Mouse (Mus musculus) c-Kit-negative CD71-positive TER-119-positive erythroid progenitor cells, embryonic 14.5 days (primary cell): ENCODE measurements around the gene Nlrp3.
"Not testable (repeated sequence)": the region's sequence is repeated elsewhere in the genome, so short reads cannot be mapped to it uniquely, and the experiment has no call there.

Experiments used
- DNase-seq: peaks from one replicate; pipeline ENCODE4 v3.0.0-alpha.2; 2013; ENCODE audit warnings: low read depth, low spot score

Gene Nlrp3

DNA sequence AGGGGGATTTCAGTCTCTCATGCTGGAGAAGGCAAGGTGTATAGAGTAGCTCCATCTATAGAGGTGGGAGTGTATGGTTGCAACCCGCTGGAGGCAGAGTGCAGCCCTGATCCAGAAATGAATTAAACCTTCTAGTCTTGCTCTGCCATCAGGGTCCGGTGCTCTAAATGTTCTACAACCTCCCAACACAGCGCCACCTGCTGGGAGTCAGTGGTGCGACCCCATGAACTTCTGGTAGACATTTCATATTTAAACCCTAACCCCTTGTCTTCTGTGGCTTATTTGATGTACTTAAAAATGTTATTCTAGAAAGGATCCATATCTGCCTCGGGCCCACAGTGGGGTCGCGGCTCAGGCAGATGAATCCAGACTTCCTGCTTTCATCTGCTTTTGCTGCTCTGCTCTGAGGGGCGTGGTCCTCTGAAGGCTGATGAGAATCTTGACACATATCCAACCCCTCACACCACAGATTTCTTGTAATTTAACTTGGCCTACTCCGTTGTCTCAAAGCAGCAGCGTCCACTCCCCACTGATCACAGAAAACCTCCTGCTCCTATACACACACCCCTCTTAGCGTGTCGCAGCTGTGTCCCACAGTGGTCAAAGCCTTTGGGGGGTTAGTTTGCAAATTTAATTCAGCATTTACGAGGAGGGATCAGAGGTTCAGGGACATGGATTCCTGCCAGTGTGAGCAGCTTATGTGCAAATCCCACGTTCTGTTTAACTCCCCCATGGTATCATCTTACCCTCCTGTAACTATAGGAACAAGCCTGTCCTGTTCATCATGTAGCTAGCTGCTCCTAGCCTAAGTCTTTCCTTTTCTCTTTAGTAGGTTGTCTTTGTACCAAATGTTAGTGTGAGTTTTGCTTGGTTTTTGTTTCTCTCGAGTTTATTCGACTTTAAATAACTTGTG is 3.9 kb upstream of the Nlrp3 start:
- DNase-seq: no peak

DNA sequence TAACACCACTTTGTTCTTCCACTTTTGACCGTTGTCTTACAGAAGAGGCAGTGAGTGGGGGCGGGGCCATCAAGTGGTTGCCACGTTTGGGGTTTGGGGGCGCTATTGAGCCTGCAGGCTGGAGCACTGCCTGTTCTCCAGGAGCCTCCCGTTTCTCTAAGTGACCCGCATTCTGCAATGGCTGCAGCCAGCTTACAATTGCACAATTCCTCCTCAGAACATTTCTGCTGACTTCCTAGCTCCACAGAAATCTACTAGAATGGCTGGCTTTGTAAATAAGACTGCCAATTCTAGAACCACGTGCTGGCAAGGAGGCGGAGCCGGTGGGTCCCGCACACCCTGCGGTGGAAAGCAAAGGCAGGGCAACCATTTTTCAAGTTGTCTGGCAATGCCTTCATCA is 3.0 kb upstream of the Nlrp3 start:
- DNase-seq: no peak

DNA sequence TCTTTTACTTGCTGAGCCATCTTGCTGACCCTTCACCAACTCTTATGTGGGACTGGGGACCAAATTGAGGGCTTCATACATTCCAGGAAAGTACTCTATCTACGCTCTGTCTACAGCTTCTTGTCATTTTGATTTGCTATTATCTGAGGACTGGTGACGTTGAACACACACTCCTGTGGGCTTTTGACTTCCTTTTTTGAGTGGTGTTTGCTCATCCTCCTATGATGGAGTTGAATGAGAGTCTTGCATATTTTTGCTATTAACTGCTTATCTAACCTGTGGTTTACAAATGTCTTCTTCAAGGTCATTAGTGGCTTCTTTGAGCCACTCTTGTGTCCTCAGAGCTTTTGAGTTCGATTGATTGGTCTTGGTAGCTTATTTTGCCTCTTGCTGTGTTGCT is 1.2 kb upstream of the Nlrp3 start:
- DNase-seq: no peak

DNA sequence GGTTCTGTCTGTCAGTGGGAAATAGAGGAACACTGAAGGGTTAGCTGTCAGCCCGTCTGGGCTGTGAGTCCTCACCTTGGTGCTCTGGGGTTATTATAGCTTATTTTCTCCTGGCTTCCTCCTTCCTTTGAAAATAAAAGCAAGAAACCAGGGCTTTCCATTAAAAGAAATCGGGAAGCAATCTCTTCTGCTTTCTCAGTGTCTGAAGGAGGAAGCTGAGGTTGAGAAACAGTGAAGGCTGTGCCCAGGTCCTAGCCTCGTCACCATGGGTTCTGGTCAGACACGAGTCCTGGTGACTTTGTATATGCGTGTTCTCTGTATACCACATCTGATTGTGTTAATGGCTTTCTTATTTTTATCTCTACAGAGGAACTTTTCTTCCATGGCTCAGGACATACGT is 1.1 kb downstream of the Nlrp3 start:
- no peak for DNase-seq

DNA sequence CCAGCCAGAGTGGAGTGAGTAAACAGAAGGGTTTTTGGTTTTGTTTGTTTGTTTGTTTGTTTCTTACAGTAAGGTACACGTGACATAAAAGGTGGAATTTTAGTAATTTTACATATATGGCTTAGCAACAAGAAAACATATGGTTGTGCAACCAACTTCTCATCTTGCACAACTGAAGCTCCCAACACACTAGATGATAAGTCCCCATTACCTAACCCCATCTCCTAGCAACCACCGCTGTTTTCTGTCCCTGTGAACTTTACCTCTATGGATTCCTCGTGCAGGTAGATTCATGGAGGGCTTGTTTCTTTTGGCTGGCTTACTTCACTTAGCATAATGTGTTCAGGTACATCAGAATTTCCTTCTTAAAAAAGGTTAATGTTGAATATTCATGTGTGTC is 2.0 kb downstream of the Nlrp3 start:
- DNase-seq: no peak

DNA sequence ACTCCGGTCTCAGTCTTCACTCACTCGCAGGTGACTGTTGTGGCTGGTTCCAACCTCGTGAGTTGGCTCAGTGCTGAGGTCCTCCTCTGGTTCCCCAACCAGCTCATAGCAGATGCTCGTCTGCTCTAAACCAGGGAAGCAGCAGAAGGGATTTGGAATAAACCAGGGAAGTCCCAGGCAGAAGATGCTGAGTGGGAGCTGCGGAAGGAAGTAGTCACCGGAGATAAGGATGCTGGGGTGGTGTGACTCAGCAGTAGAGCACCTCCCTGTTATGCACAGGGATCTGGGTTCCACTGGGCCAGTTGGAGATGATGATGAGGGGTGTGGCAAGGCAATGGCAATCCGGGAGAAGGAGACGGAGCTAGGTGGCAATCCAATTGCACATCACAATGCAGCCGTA is 2.6 kb downstream of the Nlrp3 start:
- DNase-seq: no peak

DNA sequence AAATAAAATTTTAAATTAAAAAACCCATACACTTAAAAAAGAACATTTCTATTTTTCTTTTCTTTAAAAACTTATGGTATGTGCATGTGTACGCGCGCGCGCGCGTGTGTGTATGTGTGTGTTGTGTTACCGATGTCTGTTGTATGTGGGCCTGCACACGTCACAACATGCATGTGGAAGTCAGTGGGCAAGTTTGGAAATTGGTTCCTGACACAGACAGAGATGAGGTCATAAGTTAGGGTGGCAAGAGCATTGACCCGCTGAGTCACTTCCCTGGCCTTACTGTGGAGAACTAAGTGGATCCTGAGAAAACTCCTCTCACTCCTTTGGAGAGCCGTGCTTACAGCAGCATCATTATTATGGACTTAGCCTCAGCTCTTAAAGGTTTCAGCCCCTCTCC is 12.8 kb downstream of the Nlrp3 start:
- DNase-seq: no peak

DNA sequence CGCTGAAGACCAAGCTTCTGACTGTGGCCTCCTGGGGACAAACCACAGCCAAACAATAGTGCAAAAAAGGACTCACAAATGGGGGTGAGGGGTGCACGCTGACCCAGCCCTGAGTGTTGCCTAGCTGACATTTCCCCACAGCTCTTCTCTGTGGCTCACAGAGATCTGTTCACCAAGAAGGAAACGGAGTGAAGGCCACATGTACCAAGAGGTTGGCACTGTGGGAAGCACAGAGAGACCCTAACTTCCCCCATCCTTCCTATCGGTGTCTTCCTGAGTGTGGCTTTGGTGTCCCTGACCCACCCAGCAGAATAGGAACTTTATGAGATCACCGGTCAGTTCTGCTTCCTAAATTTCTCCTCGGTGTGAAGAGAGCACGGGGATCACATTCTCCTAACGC is 13.2 kb downstream of the Nlrp3 start:
- DNase-seq: no peak

DNA sequence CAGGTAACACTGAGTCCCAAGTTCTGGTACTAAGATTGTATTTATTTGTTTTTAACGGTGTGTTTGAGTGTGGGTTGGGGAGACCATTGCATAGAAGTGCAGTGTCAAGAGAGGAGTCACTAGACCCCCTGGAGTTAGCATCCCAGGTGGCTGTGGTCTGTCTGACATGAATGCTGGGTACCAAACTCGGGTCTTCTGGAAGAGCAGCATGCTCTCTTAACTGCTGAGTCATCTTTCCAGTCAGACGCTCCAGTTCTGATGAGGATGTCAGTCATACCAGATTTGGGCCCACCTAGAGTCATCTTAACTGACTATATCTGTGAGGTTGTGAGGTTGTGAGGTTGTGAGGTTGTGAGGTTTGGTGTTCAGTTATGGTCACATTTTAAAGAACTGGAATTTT is 19.5 kb downstream of the Nlrp3 start:
- no peak for DNase-seq

DNA sequence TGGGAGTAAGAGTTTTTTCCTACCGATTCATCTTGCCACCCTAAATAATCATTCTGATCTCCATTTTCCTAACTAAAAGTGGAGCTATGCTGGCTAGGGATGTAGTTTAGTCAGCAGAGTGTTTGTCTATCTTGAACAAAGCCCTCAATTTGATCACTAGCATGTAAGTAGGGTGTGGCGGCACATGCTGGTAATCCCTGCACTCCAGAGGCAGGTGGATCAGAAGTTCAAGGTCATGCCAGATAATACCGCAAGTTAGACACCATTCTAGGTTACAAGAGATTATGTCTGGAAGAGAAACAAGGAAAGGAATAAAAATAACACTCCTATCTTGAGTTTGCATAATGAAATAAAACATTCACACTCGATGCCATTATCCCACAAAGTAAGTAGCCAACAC is 21.0 kb downstream of the Nlrp3 start:
- no peak for DNase-seq

DNA sequence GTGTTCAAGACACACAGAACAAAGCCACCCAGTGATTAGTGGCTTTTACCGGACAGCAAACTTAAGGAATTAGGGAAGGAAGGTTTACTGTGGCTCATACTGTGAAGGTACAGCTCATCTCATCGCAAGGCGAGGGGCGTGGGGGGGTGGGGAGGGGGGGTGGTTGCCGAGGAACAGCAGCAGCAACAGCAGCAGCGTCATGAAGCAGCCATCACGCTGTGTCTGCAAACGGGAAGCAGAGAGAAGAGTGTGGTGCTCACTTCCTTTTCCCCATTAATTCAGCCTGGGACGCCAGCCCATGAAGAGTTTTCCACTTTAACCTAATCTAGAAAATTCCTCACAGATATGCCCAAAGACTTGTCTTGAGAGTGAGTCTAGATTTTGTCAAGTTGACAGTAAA is 21.5 kb downstream of the Nlrp3 start:
- no peak for DNase-seq

DNA sequence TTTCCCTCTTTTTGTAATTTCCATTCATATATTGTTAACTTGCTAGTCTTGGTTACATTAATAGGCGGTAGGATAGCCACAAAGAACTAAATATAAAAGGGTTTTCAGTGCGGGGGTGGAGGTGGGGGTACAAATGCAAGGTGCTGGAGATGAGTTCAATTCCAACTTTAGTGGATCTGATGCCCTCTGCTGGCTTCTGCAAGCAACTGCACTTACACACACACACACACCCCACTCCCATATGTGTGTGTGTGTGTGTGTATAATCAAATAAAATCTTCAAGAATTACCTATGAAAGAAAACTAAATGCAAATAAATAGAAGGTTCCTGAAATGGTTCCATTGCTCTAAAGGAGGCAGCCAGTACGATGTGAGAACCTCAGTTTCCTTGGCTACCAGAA is 27.9 kb downstream of the Nlrp3 start:
- no peak for DNase-seq

DNA sequence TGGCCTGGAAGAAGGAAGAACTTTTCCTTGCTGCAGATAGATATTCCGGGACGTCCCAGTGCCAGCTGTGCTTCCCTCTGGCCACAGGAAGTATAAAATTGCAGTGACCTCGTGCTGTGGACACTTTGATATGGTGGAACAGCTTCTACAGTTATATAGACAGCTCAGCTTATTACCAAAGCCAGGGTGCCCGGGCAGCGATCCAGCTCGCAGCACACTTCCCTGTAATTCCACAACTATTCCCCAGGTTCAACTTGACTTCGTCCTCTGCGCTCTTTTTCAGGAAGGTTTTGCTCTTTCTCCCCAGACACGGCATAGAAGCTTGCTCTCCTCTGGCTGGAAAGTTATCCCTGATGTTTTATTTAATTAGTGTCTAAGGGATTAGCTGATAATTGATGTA is 34.4 kb downstream of the Nlrp3 start:
- no peak for DNase-seq

DNA sequence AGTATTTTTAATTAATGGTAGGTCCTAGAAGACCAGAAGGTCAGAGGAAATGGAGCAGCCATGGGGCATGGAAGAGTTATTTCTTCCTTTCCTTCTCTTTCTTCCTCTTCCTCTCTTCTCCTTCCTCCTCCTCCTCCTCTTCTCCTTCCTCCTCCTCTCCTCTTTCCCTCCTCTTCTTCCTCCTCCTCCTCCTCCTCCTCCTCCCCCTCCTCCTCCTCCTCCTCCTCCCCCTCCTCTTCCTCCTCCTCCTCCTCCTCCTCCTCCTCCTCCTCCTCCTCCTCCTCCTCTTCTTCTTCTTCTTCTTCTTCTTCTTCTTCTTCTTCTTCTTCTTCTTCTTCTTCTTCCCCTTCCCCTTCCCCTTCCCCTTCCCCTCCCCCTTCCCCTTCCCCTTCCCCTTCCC is 34.8 kb downstream of the Nlrp3 start, which contains the start of gene Olfr222:
Gene Olfr222 (minus strand): TSS at position 101 of the 400 bp plus-strand sequence.
- DNase-seq: not testable (repeated sequence)

DNA sequence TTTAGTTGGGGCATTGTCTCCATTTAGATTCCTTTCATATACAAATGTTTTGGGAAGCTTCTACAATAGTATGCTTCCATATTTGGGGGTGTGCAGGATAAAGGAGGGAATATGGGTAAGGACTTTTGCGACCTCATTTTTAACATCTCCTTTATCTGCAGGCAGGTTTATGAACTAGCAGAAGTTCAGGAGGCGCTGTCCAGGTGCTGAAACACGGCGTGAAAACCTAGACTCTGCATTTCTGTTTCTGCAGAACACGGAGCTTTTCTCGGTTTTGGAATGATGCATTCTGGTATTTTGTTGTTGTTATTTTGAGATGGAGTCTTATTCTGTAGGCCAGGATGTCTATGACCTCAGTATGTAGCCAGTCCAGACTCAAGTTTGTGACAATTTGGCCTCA is 43.2 kb downstream of the Nlrp3 start:
- DNase-seq: no peak

DNA sequence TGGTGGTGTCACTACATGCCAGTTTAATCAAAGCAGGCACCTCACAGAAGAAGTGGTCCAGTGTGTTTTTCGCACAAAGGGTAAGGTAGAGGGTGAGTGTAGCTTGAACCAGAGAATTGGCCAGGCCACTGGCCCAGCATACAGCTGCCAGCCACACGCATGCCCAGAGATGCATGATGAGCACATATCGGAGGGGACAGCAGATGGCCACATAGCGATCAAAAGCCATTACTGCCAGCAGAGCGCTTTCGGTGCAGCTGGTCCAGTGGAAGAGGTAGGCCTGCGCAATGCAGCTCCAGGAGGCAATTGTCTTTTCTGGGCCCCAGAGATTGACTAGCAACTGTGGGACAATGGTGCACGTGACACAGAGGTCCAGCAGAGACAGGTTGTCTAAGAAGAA is 48.1 kb downstream of the Nlrp3 start:
- DNase-seq: no peak

DNA sequence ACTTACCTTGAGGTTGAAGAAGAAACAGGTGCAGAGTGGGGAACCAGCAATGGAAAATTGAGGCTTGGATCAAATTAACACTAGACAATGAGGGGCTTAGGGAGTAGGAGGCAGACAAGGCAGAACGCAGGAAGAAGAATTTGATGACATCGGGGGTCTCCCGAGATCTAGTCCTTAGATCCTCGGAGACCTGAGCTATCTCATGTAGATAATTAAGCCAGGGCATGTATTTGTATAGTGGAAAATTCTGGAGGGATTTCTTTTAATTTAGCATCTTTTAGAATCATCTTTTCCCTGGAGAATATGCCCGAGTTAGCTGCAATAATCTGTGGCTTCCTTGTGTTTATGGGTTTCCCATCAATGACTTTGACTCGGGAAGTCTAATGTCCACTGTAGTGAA is 51.8 kb downstream of the Nlrp3 start, which contains the start of gene Olfr223:
Gene Olfr223 (minus strand): TSS at position 101 of the 400 bp plus-strand sequence.
- DNase-seq: no peak

DNA sequence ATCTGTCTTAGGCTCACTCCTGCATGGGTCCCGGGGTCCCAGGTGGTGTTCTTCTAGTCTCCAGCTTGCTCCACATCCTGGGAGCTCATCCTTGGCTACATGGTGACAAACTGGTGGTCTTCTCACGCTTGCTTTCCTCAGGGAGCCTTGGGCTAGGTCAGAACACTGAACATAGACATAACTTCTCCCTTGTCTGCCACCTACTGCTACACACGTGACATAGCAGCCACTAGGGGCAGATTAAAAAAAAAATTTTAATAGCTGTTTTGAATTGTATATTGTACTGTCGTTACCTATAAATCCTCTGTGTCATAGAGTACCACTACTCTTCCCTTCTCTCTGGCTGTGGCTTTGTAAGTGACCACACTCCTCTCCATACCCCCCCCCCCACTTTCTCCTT is 54.7 kb downstream of the Nlrp3 start:
- DNase-seq: no peak

DNA sequence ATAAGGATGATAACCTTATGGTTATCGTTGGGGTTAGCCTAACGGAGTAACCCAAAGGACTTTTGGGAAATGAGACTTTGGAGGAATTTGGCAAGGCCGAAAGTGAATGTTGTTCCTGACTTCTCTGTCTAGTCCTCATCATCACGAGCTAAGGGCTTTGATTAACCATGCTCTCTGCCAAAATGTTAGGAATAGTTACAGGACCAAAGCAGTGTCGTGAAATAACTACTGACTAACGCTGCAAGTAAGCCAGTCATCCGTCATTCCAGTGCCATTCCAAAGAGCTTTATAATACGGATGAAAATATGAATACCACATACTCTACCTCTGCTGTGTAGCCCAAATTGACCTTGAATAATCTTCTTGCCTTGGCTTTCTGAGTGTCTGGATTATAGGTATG is 55.6 kb downstream of the Nlrp3 start:
- no peak for DNase-seq

DNA sequence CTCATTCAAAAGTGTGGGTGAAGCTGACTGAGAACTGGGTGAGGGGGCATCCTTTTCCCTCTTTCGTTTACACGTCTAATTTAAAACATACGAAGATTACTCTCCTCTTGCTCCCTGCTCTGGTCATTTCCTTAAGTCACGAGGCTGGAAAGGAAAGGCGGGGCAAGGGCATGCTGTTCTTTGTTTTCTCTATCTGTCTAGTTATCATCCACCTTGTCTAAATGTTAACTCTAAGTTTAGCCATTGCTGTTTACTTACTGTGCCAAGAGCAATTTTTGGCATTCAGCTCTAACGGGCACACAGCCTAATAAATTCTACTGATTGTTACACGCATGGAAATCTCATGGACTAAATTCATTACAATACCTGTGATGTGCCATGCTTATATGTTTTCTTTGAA is 57.8 kb downstream of the Nlrp3 start:
- no peak for DNase-seq

DNA sequence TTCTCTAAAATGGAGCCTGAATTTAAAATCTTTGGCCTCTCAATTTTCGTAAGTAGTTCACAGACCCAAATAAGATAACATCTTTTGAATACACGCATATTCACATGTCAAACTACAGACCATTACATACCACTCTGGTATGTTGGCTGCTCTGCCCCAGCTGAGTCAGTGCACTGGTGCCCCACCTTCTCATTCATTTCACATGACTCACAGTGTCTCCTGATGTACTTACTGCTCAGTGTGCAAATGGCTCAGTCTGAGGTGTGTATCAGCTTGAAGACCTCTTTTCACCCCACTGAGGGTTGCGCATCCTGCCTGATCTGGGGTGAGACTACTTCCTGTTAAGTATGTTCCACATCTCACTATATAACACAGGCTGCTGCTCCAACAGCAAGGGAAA is 59.5 kb downstream of the Nlrp3 start:
- DNase-seq: no peak

DNA sequence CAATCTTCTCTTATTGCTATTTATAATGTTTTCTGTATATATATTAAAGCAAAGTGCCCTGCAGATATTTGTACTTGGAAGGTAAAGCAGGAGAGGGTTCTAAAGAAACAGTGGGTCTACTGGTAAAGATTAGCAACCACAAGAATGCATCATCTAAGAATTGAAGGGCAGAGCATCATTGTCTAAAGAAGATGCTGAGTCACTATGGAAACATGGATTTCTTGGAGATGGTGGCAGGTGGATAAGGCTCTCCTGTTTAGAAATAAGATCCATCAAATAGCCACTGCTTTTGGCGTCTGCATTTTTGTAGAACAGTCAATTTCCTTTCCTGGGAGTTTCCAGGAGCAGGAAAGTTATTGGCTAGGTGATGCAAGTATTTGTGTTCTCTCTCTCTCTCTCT is 60.9 kb downstream of the Nlrp3 start:
- DNase-seq: no peak

DNA sequence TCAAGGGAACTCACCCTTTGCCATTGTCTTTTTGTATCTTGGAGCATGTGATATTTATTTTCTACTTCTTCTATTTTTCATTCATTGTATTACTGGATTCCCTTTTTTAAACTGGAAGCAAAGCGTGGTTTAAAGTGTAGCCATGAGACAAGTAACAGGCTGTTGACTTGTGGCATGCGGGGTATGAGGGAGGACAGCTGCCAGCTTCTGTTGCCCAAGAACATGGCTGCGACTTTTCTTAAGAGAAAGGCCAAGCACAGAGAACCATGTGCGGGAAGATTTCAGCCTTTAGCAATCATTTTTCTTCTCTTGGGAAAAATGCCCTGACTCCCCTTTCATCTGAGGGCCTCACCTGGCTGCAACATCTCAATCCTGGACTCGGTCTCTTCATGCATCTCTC is 70.3 kb downstream of the Nlrp3 start:
- no peak for DNase-seq

DNA sequence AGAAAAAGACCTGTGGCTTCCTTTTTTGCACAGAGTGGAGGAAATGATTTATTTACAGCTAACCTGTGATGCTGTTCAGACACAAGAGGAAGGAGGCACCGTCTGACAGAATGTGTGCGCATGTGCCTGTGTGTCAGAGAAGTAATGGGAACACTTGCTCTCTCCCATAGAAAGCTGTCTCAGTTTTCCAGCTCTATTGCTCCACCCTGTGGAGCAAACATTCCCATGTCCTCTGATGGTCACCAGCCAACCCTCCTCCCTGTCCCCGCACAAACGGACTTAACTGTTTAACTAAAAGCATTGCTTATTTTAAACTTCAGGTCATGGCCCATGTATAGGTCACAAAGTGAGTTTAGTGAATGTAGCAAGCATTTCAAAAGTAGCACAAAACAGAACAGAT is 72.8 kb downstream of the Nlrp3 start:
- DNase-seq: no peak
